Mouse (Mus musculus): Measurements from ENCODE around the gene Zcchc8.

Zcchc8 gene

GRCm38 (mm10) chr5:123650825-123651224 lies 70.1 kb downstream of the Zcchc8 start:
- peak in 1 of 2 experiments; percentile 46 for DNase-seq (ENCODE audit: inconsistent age in 2 of 2, low spot score in 1 of 2)
